Mouse (Mus musculus) C2C12 (cell line): ENCODE measurements around the gene Pds5a.

Experiments
- CEBPB ChIP-seq: IDR thresholded peaks from one replicate; pipeline ENCODE4 v1.6.1; 2011; ENCODE audit warnings: low read depth, mild to moderate bottlenecking, control low read depth, moderate library complexity
- CTCF ChIP-seq: IDR thresholded peaks from one replicate; pipeline ENCODE4 v1.5.1; 2011; ENCODE audit not compliant: control insufficient read depth, insufficient read depth, insufficient read length
- FOSL1 ChIP-seq: IDR thresholded peaks from one replicate; pipeline ENCODE4 v1.8.0; 2011; ENCODE audit warnings: mild to moderate bottlenecking, low read length; ENCODE audit not compliant: poor library complexity, insufficient read depth, severe bottlenecking
- MAX ChIP-seq: IDR thresholded peaks from one replicate; pipeline ENCODE4 v1.6.1; 2011; ENCODE audit warnings: mild to moderate bottlenecking, control low read depth
- MYOD1 ChIP-seq: IDR thresholded peaks from one replicate; pipeline ENCODE4 v1.6.1; 2011; ENCODE audit warnings: low read depth; ENCODE audit not compliant: control insufficient read depth, insufficient read length
- MYOG ChIP-seq: IDR thresholded peaks from one replicate; pipeline ENCODE4 v1.6.1; 2011; ENCODE audit not compliant: control insufficient read depth, insufficient read length; ENCODE audit errors: extremely low read depth
- USF1 ChIP-seq: IDR thresholded peaks from one replicate; pipeline ENCODE4 v1.6.1; 2011; ENCODE audit warnings: low read depth, mild to moderate bottlenecking, control low read depth, moderate library complexity

DNA sequence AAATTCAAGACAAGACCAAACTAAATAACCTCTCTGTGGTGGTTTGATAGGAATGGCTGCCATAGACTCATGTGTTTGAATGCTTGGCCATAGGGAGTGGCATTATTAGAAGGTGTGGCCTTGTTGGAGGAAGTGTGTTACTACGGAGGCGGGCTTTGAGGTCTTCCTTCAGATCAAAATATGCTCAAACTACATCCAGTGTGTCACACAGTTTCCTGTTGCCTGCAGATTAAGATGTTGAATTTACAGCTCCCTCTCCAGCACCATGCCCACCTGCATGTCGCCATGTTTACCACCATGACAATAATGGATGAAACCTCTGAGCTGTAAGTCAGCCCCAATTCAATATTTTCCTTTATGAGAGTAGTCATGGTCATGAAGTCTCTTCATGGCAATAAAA is 41.3 kb upstream of the Pds5a start:
- no peak for TF ChIP-seq CTCF
- no peak for TF ChIP-seq USF1
- no peak for TF ChIP-seq MYOG
- no peak for TF ChIP-seq MYOD1
- no peak for TF ChIP-seq MAX
- TF ChIP-seq CEBPB = no peak
- TF ChIP-seq FOSL1 = no peak
